In genomic region chr10:80703643-80704042, GRCm38 (mm10) we compare ENCODE assay signal across 9 mouse cellular contexts. TPM values are rescaled to one million over a fixed set of nuclear protein-coding genes. Genes with fewer than 3 reads are reported as not detected.
DNase-seq lines count a peak whose midpoint lies in the region; ATAC-seq and TF ChIP-seq lines count a peak whose summit lies in the region.
"Had no signal": no experiment of that assay in that cellular context is flagged by ENCODE, and none has a peak within 500 bp of the region (broad histone marks: within the 10 kb centered on the region; RNA-seq: fewer than 3 reads in every experiment).

No protein-coding gene starts in this region.

- in situ Hi-C loops in CH12.LX (cut with MboI; ENCODE audit: low pct_ligation_motif_present, low pct_unique_long_range_greater_than_20kb, low sequenced_read_pairs) = no loop called here

- no peaks in the 10 kb centered on the region for H3K9me3 ChIP-seq in heart, embryonic 12.5 days (replicated peaks)
- H3K9me3 ChIP-seq in CH12.LX (replicated peaks; ENCODE audit: low read length) = no peaks in the 10 kb centered on the region
- no peaks in the 10 kb centered on the region for H3K9me3 ChIP-seq in forebrain, embryonic 13.5 days (replicated peaks)
- no peaks in the 10 kb centered on the region for H3K9me3 ChIP-seq in liver, embryonic 15.5 days (replicated peaks)

- H3K36me3 ChIP-seq in heart, embryonic 12.5 days = peaks cover 36% of the 10 kb centered on the region
- H3K36me3 ChIP-seq in CH12.LX (replicated peaks in 1 of 2; ENCODE audit: control insufficient read depth in 1 of 2, insufficient read depth in 1 of 2, low read length in 1 of 2) = peaks cover 32 to 50% of the 10 kb centered on the region in 2 experiments
- peaks cover 38% of the 10 kb centered on the region for H3K36me3 ChIP-seq in forebrain, embryonic 13.5 days (ENCODE audit: poor library complexity, severe bottlenecking)
- H3K36me3 ChIP-seq in liver, embryonic 15.5 days (replicated peaks) = peaks cover 32% of the 10 kb centered on the region

- peak overlapping the region; percentile 92 for H3K4me2 ChIP-seq in heart, embryonic 12.5 days
- peak overlapping the region; percentile 86 for H3K4me2 ChIP-seq in CH12.LX (ENCODE audit: insufficient read depth, low read depth, poor library complexity, severe bottlenecking)
- H3K4me2 ChIP-seq in forebrain, embryonic 13.5 days = peak overlapping the region; percentile 75
- peak overlapping the region; percentile 95 for H3K4me2 ChIP-seq in liver, embryonic 15.5 days

- H3K4me1 ChIP-seq in heart, embryonic 12.5 days (replicated peaks) = peaks cover 55% of the 10 kb centered on the region
- H3K4me1 ChIP-seq in CH12.LX (ENCODE audit: control insufficient read depth in 1 of 2, insufficient read depth in 2 of 2) = peaks cover 15 to 34% of the 10 kb centered on the region in 2 experiments
- H3K4me1 ChIP-seq in forebrain, embryonic 13.5 days = peaks cover 39% of the 10 kb centered on the region
- peaks cover 67% of the 10 kb centered on the region for H3K4me1 ChIP-seq in liver, embryonic 15.5 days (replicated peaks)

- no peak for TF ChIP-seq POLR2A in CH12.LX (IDR thresholded peaks at IDR 0.05; ENCODE audit: low read depth, low read length)

- H3K27ac ChIP-seq in heart, embryonic 12.5 days (ENCODE audit: poor library complexity, severe bottlenecking) = no peak overlapping the region
- H3K27ac ChIP-seq in CH12.LX (ENCODE audit: insufficient read depth, low read depth) = peak overlapping the region; percentile 33; the same call in 1 of the 2 replicates
- H3K27ac ChIP-seq in forebrain, embryonic 13.5 days = no peak overlapping the region
- H3K27ac ChIP-seq in liver, embryonic 15.5 days (replicated peaks) = peak overlapping the region; percentile 98

- TF ChIP-seq EP300 in CH12.LX (IDR thresholded peaks at IDR 0.05; ENCODE audit: low read length) = no peak

- WGBS in heart, embryonic 12.5 days = 84% methylated on average over 5 of the region's 5 CpGs
- 89% methylated on average over 5 of the region's 5 CpGs for WGBS in forebrain, embryonic 13.5 days
- 80% methylated on average over 5 of the region's 5 CpGs for WGBS in liver, embryonic 15.5 days (ENCODE audit: insufficient replicate concordance)

- no peak for TF ChIP-seq CTCF in CH12.LX (conservative IDR thresholded peaks at IDR 0.05 in 1 of 2, IDR thresholded peaks at IDR 0.05 in 1 of 2; ENCODE audit: low read depth in 2 of 2, low read length in 2 of 2)

- intact Hi-C loops in heart, postnatal 14 days (cut with DNase I) = no loop called here

- peak overlapping the region; percentile 62 for H3K4me3 ChIP-seq in heart, embryonic 12.5 days
- H3K4me3 ChIP-seq in CH12.LX (replicated peaks in 1 of 3; ENCODE audit: low read depth in 2 of 3, low read length in 2 of 3, poor library complexity in 1 of 3) = peak overlapping the region; percentile 78 to 85 (median 78)
- H3K4me3 ChIP-seq in forebrain, embryonic 13.5 days = peak overlapping the region; percentile 74; the same call in 1 of the 2 replicates
- peak overlapping the region; percentile 74 for H3K4me3 ChIP-seq in liver, embryonic 15.5 days (replicated peaks)

- H3K9ac ChIP-seq in heart, embryonic 12.5 days = peak overlapping the region; percentile 76
- H3K9ac ChIP-seq in CH12.LX (ENCODE audit: insufficient read depth, low read depth) = peak overlapping the region; percentile 81; the same call in 1 of the 2 replicates
- H3K9ac ChIP-seq in forebrain, embryonic 13.5 days = 0 out of 2 replicates have a peak overlapping the region, but pooled peaks have one; percentile 63
- H3K9ac ChIP-seq in liver, embryonic 15.5 days = peak overlapping the region; percentile 79; the same call in 1 of the 2 replicates

- H3K27me3 ChIP-seq in heart, embryonic 12.5 days (replicated peaks) = no peaks in the 10 kb centered on the region
- H3K27me3 ChIP-seq in CH12.LX (replicated peaks) = no peaks in the 10 kb centered on the region
- H3K27me3 ChIP-seq in forebrain, embryonic 13.5 days = no peaks in the 10 kb centered on the region
- no peaks in the 10 kb centered on the region for H3K27me3 ChIP-seq in liver, embryonic 15.5 days

- no peak for ATAC-seq in heart, embryonic 12.5 days (ENCODE audit: insufficient number of reproducible peaks, low FRiP score)
- no peak for ATAC-seq in forebrain, embryonic 13.5 days
- ATAC-seq in liver, embryonic 15.5 days (ENCODE audit: insufficient read depth) = no peak

- peaks cover 14% of the 10 kb centered on the region for H3K79me2 ChIP-seq in CH12.LX (replicated peaks; ENCODE audit: control insufficient read depth, extremely low read depth, insufficient read depth, poor library complexity, severe bottlenecking)

- DNase-seq in heart, postnatal 14 days = no peak
- no peak for DNase-seq in CH12.LX (ENCODE audit: extremely low read depth)
- DNase-seq in layer of hippocampus, adult 9-10 months (ENCODE audit: low spot score) = no peak
- no peak for DNase-seq in left cerebral cortex, adult 11 months (ENCODE audit: low spot score)
- no peak for DNase-seq in spleen, adult 18-20 months
- DNase-seq: right cerebral cortex, adult 18-20 months had no signal

- dilution Hi-C loops in CH12.LX (cut with MboI; ENCODE audit: extremely low pct_ligation_motif_present, extremely low pct_unique_long_range_greater_than_20kb, low sequenced_read_pairs) = no loop called here

- no peak for TF ChIP-seq RAD21 in CH12.LX (IDR thresholded peaks at IDR 0.05; ENCODE audit: low read depth, low read length)

TF ChIP-seq in CH12.LX, 34 proteins besides CTCF, POLR2A, EP300 and RAD21 (continues in another document):
- TF ChIP-seq MEF2A (IDR thresholded peaks at IDR 0.05; ENCODE audit: borderline replicate concordance, low read depth, low read length) (no peak), RCOR1 (conservative IDR thresholded peaks at IDR 0.05; ENCODE audit: low read depth, low read length) (no peak), MAX (IDR thresholded peaks at IDR 0.05; ENCODE audit: low read length) (no peak), JUND (conservative IDR thresholded peaks at IDR 0.05; ENCODE audit: low read depth, low read length) (no peak), ZKSCAN1 (IDR thresholded peaks at IDR 0.05; ENCODE audit: borderline replicate concordance, low read depth, low read length) (no peak), UBTF (IDR thresholded peaks at IDR 0.05; ENCODE audit: low read depth, low read length) (no peak), CHD1 (IDR thresholded peaks at IDR 0.05; ENCODE audit: low read depth, low read length) (no peak), ZNF384 (IDR thresholded peaks at IDR 0.05; ENCODE audit: low read depth, low read length) (no peak), USF1 (IDR thresholded peaks at IDR 0.05; ENCODE audit: low read depth, low read length) (no peak), SMC3 (IDR thresholded peaks at IDR 0.05; ENCODE audit: low read depth, low read length) (no peak), MXI1 (IDR thresholded peaks at IDR 0.05; ENCODE audit: low read depth, low read length) (no peak), USF2 (conservative IDR thresholded peaks at IDR 0.05; ENCODE audit: low read depth, low read length) (no peak), NRF1 (IDR thresholded peaks at IDR 0.05; ENCODE audit: low read depth, low read length) (no peak), BHLHE40 (IDR thresholded peaks at IDR 0.05; ENCODE audit: low read depth, low read length) (no peak)

RNA-seq across cellular contexts. Expression of gene Izumo4, which starts 1.7 kb away (rescaled TPM):
- 13.2 and 18.4 TPM in 2 replicates for polyA plus RNA-seq in heart, embryonic 12.5 days (2016; fragmentation: Nextera tagmentation; extraction: Ambion mirVana)
- total RNA-seq in heart, postnatal 14 days (2021) = 1 to 10 TPM; 4.5 to 4.9 TPM
- total RNA-seq in CH12.LX (2012; rRNA removed) (8.1 and 9.6 TPM in 2 replicates), CH12.LX (2014; rRNA removed) (2.7 and 4.3 TPM in 2 replicates)
- 5.9 TPM in 2 replicates for polyA plus RNA-seq in CH12.LX (2012; ENCODE audit: insufficient read length, low read depth)
- 24.5 and 26.3 TPM in 2 replicates for polyA plus RNA-seq in forebrain, embryonic 13.5 days (2015; fragmentation: Nextera tagmentation; extraction: Ambion mirVana)
- 7.1 and 8.1 TPM in 2 replicates for polyA plus RNA-seq in liver, embryonic 15.5 days (2015; fragmentation: Nextera tagmentation; extraction: Ambion mirVana)

RNA-seq across cellular contexts. Expression of gene Mob3a, which starts 1.9 kb away (rescaled TPM):
- 34.8 and 38.1 TPM in 2 replicates for polyA plus RNA-seq in heart, embryonic 12.5 days (2016; fragmentation: Nextera tagmentation; extraction: Ambion mirVana)
- total RNA-seq in heart, postnatal 14 days (2021) = 10 to 100 TPM in 1 of 2 experiments, 1 to 10 TPM in 1; 7.0 to 11.4 TPM
- total RNA-seq in CH12.LX (2012; rRNA removed) (56.9 and 71.7 TPM in 2 replicates), CH12.LX (2014; rRNA removed) (65.2 and 71.4 TPM in 2 replicates)
- polyA plus RNA-seq in CH12.LX (2012; ENCODE audit: insufficient read length, low read depth) = 75.0 and 84.2 TPM in 2 replicates
- polyA plus RNA-seq in forebrain, embryonic 13.5 days (2015; fragmentation: Nextera tagmentation; extraction: Ambion mirVana) = 47.9 and 51.6 TPM in 2 replicates
- polyA plus RNA-seq in liver, embryonic 15.5 days (2015; fragmentation: Nextera tagmentation; extraction: Ambion mirVana) = 28.0 and 31.6 TPM in 2 replicates

RNA-seq across cellular contexts. Expression of gene Mknk2, which starts 25.7 kb away (rescaled TPM):
- 99.6 and 102 TPM in 2 replicates for polyA plus RNA-seq in heart, embryonic 12.5 days (2016; fragmentation: Nextera tagmentation; extraction: Ambion mirVana)
- total RNA-seq in heart, postnatal 14 days (2021) = 100 to 1,000 TPM; 166 to 169 TPM
- total RNA-seq in CH12.LX (2012; rRNA removed) = 91.5 and 110 TPM in 2 replicates
- total RNA-seq in CH12.LX (2014; rRNA removed) = 121 and 138 TPM in 2 replicates
- polyA plus RNA-seq in CH12.LX (2012; ENCODE audit: insufficient read length, low read depth) = 175 and 199 TPM in 2 replicates
- 52.3 and 55.1 TPM in 2 replicates for polyA plus RNA-seq in forebrain, embryonic 13.5 days (2015; fragmentation: Nextera tagmentation; extraction: Ambion mirVana)
- polyA plus RNA-seq in liver, embryonic 15.5 days (2015; fragmentation: Nextera tagmentation; extraction: Ambion mirVana) = 74.9 and 84.6 TPM in 2 replicates

RNA-seq across cellular contexts. Expression of gene Ap3d1, which starts 38.4 kb away (rescaled TPM):
- 56.5 and 58.9 TPM in 2 replicates for polyA plus RNA-seq in heart, embryonic 12.5 days (2016; fragmentation: Nextera tagmentation; extraction: Ambion mirVana)
- 10 to 100 TPM; 44.6 to 47.8 TPM for total RNA-seq in heart, postnatal 14 days (2021)
- 48.1 and 49.4 TPM in 2 replicates for total RNA-seq in CH12.LX (2012; rRNA removed)
- total RNA-seq in CH12.LX (2014; rRNA removed) = 24.2 and 28.4 TPM in 2 replicates
- 46.5 and 57.0 TPM in 2 replicates for polyA plus RNA-seq in CH12.LX (2012; ENCODE audit: insufficient read length, low read depth)
- 80.2 and 82.9 TPM in 2 replicates for polyA plus RNA-seq in forebrain, embryonic 13.5 days (2015; fragmentation: Nextera tagmentation; extraction: Ambion mirVana)
- 20.2 and 21.8 TPM in 2 replicates for polyA plus RNA-seq in liver, embryonic 15.5 days (2015; fragmentation: Nextera tagmentation; extraction: Ambion mirVana)

RNA-seq across cellular contexts. Expression of gene Btbd2, which starts 46.8 kb away (rescaled TPM):
- 64.9 and 65.7 TPM in 2 replicates for polyA plus RNA-seq in heart, embryonic 12.5 days (2016; fragmentation: Nextera tagmentation; extraction: Ambion mirVana)
- total RNA-seq in heart, postnatal 14 days (2021) = 10 to 100 TPM; 40.6 to 41.9 TPM
- 19.3 and 26.2 TPM in 2 replicates for total RNA-seq in CH12.LX (2012; rRNA removed)
- total RNA-seq in CH12.LX (2014; rRNA removed) = 10.0 and 11.1 TPM in 2 replicates
- 18.8 and 19.4 TPM in 2 replicates for polyA plus RNA-seq in CH12.LX (2012; ENCODE audit: insufficient read length, low read depth)
- polyA plus RNA-seq in forebrain, embryonic 13.5 days (2015; fragmentation: Nextera tagmentation; extraction: Ambion mirVana) = 59.2 and 61.2 TPM in 2 replicates
- 14.4 and 15.9 TPM in 2 replicates for polyA plus RNA-seq in liver, embryonic 15.5 days (2015; fragmentation: Nextera tagmentation; extraction: Ambion mirVana)

Comparison
In these comparisons a context has a peak if more than half of its experiments do, and no peak if none do; other contexts are left out.
1. H3K27ac ChIP-seq: peak in CH12.LX (single experiment) and liver, embryonic 15.5 days (single experiment); none in heart, embryonic 12.5 days (single experiment) and forebrain, embryonic 13.5 days (single experiment).
2. Peak in every context shown above with its lines, with median percentiles within 50 percentile points of each other: H3K4me2 ChIP-seq, H3K4me3 ChIP-seq and H3K9ac ChIP-seq.